Mouse (Mus musculus) gastrocnemius, postnatal 10 days (tissue): Measurements from ENCODE around the gene Cmtr1. TPM values are rescaled to one million over a fixed set of nuclear protein-coding genes. Genes with fewer than 3 reads are reported as not detected.
A peak's percentile ranks its signal among the peaks of the same experiment; 100 is the strongest.
"Not testable (repeated sequence)": the region's sequence is repeated elsewhere in the genome, so short reads cannot be mapped to it uniquely, and the experiment has no call there.

Experiments
- DNase-seq: peaks from one replicate; pipeline ENCODE4 v3.0.0; 2021; ENCODE audit warnings: mixed read lengths
- long read RNA-seq, 2 experiments: library from polyadenylated mRNA; stranded (forward); transcript quantifications; one replicate each; pipeline ENCODE4 v2.0.0; 2021
- total RNA-seq, 2 experiments: library from RNA; stranded (reverse); gene quantifications; 2 replicates each; pipeline ENCODE4 v1.2.3; 2021

Cmtr1 gene
- 10 to 100 TPM; 46.1 to 51.9 TPM for total RNA-seq
- long read RNA-seq, experiment 1, full-length matches to known transcripts: 61 of 72 reads
- long read RNA-seq, experiment 1, partial matches to known transcripts: 1 of 72 reads
- long read RNA-seq, experiment 1, other reads (novel, unspliced or antisense): 10 of 72 reads
- long read RNA-seq, experiment 2, full-length matches to known transcripts: 46 of 60 reads
- long read RNA-seq, experiment 2, partial matches to known transcripts: 10 of 60 reads
- long read RNA-seq, experiment 2, other reads (novel, unspliced or antisense): 4 of 60 reads

DNA sequence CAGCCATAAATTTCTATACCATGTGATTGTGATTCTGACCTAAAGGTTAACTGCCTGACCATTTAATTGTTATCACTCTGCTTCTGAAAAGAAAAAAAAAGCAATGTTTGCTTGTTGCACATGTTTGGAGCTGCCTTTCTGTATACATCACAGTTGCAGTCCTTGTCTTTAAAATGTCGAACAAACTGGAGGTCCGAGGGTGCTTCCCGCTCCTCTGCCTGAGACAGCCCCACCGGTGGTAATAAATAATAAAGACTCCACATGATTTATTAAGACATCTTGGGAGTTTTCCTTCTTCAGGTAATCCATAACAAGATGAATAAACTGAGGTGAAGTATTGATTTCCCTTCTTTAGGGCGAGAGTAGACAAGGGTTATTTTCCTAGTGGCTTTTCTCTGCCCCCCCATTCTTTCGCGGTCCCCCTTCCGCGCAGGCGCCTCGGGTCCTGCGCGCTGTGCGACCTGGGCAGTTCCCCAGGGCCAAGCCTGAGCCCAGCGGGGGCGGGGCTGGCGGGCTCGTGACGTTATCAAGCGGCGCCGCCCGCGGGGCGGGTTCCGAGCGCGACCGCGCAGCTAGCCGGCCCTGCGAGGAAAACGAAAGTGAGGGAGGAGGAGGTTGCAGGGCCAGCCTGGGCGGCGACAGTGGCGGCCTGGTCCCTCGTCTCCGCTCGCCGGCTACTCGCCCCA, at the start of gene Cmtr1:
TSS of gene Cmtr1 (plus strand) at position 520 of the 686 bp plus-strand sequence.
- peak; percentile 98 for DNase-seq

GRCm38 (mm10) chr17:29613453-29613852, 46.9 kb upstream of the Cmtr1 start:
- DNase-seq: not testable (repeated sequence)

GRCm38 (mm10) chr17:29614115-29615023, 46.0 kb upstream of the Cmtr1 start, which contains the start of the genes Rnf8 and Gm28043:
TSS of gene Rnf8 (plus strand) at chr17:29614790.
TSS of gene Gm28043 (plus strand) at chr17:29614876.
- DNase-seq: peak; percentile 95

- no peak for DNase-seq
These were observed 45.3 kb upstream of the Cmtr1 start for GRCm38 (mm10) chr17:29615024-29615551.

GRCm38 (mm10) chr17:29615616-29616015, 44.8 kb upstream of the Cmtr1 start:
- no peak for DNase-seq

DNA sequence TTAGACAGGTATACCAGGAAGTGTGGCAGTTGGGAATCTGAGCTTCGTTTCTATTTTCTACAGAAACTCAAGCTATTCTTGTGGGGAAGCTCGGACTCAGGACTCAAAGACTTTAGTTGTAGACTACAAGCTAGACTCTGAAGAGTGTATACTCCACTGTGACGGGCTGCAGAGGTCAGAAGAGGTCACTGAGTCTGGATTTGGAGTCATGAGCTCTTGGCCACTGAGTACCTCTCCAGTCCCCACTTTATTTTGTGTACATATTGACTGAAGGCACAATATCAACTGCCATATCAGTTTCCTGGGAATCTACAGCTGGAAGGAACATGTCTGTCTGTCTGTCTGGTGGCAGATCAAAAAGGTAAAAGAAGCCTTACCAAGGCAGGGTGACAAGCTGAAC, 41.2 kb upstream of the Cmtr1 start:
- DNase-seq: no peak

- DNase-seq: no peak
These were observed 36.9 kb upstream of the Cmtr1 start for GRCm38 (mm10) chr17:29623488-29623887.

DNA sequence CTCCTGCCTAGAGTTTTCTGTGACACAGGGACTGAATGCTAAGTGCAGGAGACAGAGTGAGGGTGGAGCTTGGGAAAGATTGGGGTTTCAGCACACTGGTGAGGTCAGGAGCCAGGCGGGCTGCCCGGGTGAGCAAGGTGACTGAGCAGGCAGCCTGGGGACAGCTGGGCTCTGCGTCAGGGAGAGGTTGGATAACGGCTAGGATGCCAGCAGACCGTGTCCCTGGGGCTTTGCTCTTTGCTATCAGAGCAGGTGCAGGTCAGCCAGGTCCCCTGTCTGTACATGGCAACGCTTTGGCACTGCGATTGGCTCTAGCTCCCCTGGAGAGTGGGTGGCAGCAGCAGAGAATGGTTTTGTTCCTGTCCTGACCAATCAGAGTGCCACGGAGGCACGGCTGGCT, 33.1 kb upstream of the Cmtr1 start:
- DNase-seq: peak; percentile 32

DNA sequence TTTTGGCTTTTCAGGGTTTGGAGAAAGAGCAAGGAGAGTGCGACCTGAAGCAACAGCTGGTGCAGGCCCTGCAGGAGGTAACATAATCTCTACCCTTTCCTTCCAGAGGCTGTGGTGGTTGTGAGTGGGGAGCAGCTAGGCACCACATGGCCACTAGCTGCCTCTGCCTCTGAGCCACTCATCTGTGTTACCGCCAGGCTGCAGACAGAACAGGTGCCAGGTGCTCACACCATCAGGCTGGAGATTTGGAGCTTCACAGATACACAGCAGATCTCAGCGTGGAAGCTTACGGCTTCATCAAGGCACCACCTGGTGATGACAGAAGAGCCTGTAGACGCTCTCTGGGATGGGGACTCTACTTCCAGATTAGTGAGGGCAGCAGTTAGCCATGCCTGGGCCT, 31.4 kb upstream of the Cmtr1 start:
- DNase-seq: no peak

- no peak for DNase-seq
These were observed 30.8 kb upstream of the Cmtr1 start for GRCm38 (mm10) chr17:29629620-29630019.

DNA sequence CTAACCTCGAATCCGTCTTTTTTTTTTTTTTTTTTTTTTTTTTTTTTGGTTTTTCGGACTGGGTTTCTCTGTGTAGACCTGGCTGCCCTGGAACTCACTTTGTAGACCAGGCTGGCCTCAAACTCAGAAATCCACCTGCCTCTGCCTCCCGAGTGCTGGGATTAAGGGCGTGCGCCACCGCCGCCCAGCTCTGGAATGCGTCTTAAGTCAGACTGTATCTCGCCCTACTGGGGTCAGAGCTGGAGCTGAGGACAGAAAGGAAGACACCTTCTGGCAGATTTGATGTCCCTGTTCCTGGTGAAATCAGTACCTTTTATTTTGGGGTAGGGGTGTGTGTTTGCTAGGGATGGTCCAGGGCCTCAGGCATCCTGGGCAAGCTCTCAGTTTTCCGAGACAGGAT, 28.1 kb upstream of the Cmtr1 start:
- DNase-seq: no peak

DNA sequence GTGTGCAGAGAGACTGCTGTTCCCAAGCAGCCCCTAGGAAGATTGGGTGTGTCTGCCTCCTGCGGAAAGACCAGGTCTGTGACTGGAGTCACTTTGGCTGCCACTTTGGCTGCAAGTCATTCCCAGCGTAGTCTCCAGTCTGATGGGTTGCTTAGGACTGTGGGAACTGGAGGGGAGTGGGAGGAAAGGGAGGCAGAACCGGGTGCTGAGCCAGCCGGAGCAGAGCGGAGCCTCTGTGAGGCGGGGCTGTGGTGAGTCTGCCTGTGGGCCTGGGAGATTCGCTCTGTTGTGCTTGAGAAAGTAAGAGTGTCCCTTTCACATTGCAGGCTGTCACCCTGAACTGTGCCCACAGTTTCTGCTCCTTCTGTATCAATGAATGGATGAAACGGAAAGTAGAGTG, 24.9 kb upstream of the Cmtr1 start:
- DNase-seq: no peak

GRCm38 (mm10) chr17:29636118-29636517, 24.3 kb upstream of the Cmtr1 start:
- peak; percentile 23 for DNase-seq

- no peak for DNase-seq
These were observed 23.0 kb upstream of the Cmtr1 start for GRCm38 (mm10) chr17:29637377-29637776.

DNA sequence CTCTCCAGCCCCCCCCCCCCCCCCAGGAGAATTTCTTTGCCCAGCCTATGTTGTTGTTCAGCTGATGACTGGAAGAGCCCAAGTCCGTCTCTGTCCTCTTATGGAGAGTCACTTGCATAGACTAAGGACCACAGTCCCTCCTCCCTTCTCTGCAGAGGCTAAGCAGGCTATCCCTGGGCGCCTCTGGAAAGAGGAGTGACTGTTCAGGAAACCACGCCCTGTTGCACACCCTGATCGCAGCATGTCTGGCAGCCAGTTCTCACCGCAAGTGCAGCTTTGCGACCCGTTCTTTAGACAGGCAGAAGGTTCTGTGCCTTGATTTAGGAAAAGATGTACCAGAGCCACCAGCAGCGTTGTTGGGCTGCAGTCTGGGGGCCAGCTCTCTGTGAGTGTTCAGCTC, 22.5 kb upstream of the Cmtr1 start:
- DNase-seq: no peak

GRCm38 (mm10) chr17:29640971-29641370, 19.4 kb upstream of the Cmtr1 start:
- no peak for DNase-seq

DNA sequence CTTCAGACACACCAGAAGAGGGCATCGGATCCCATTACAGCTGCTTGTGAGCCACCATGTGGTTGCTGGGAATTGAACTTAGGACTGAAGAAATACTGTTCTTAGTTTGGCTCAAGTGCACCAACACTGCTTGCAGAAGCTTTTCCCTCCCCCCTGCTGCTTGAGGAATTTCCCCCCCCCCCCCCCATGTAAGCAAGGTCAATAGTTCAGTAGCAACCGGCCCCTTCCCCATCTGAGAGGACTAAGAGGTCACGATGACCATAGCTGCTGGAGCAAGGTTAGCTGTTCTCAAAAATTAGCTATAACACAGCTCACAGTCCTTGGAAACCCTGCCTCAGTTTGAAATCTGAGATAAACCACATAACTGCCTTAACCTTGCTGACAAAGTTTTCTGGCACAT, 18.2 kb upstream of the Cmtr1 start:
- DNase-seq: no peak

GRCm38 (mm10) chr17:29658249-29658648, 2.1 kb upstream of the Cmtr1 start:
- DNase-seq: no peak

DNA sequence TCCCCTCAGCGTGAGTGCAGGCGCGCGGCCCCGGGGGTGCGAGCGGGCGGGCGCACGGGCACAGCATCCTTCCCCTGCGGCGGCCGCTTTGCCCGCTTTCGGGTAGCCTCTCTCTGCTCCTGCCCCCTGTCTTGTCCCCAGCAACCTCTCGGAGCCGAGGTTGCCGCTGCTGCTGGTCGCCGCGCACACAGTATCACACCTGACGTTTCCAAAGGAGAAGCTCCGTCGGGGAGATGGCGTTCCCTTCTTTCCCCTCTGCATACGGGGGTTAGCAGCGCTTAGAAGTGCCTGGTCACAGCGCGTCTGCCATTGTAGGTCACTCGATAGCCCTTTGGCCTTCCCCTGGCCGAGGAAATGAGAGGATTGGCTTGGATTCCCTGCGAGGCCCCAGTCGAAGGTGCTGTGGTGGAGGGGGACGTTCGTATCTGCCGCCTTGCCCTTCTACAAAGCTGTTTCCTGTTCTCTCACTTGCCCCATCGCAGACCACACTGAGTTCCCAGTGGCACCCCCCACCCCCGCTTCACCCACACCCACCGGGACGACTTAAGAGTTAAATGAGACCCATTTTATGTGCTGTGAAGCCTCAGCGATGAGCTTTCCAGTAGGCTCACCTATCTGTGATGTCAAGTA, 482 bp downstream of the Cmtr1 start:
- no peak for DNase-seq

GRCm38 (mm10) chr17:29662145-29662544, 1.8 kb downstream of the Cmtr1 start:
- DNase-seq: no peak

DNA sequence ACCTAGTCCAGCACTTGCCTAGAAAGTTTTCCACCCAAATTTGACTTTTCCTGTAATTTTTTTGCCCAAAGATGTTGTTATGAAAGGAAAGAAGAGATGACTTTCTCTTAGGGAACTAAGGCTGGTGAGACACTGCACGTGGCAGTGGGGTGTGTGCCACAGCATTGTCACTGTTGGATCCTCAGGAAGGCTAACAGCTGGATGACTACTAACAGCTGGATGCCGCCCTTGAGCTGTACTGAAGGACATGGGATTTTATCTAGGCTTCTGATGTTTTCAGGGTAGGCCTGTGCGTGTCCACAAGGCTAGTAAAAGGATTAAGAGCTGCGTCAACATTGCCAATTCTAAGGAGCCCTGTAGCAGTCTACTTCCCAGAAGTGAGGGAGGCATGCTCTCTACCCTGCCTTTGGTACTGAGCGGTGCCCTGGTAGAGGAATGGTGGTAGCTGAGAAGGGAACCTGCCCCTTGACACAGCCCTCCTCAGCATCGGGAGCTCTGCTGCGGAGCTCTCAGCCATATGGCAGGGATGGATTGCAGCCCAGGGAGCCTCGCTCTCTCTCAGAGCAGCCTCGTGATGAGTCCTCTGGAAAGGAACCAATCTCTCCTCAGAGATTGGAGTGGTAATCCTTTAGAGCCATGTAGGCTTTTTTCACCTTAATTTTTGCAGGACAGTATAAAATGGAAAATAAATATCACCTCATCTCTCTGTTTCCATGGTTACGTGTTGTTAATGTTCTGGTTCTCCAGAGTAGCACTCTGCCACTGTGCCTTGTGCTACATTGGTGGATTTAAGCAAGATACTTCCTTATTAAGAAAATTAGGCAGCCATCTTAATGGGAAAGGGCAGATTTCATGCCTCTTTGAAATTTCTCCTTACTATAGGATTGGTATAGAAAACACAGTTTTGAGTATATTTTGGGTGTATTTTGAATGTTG, 7.9 kb downstream of the Cmtr1 start:
- DNase-seq: no peak
